Mouse (Mus musculus) embryo, embryonic 9.5 days (tissue): ENCODE data around the gene Rhoa.
"Not testable (repeated sequence)": the region's sequence is repeated elsewhere in the genome, so short reads cannot be mapped to it uniquely, and the experiment has no call there.

ENCODE experiments used
- DNase-seq: peaks from one replicate; pipeline ENCODE4 v3.0.0-alpha.2; 2017; ENCODE audit errors: extremely low spot score

Rhoa gene

GRCm38 (mm10) chr9:108305629-108306520 lies at the start of gene Rhoa, which contains the start of gene Tcta:
Rhoa (plus strand) TSS chr9:108306129.
Tcta (minus strand) TSS chr9:108306160.
- DNase-seq: peak; percentile 97

GRCm38 (mm10) chr9:108260526-108260925 lies 45.4 kb upstream of the Rhoa start:
- no peak for DNase-seq

- no peak for DNase-seq
These were observed 44.1 kb upstream of the Rhoa start for GRCm38 (mm10) chr9:108261865-108262264.

GRCm38 (mm10) chr9:108262494-108263049 lies 43.4 kb upstream of the Rhoa start:
- no peak for DNase-seq

GRCm38 (mm10) chr9:108263131-108263681 lies 42.7 kb upstream of the Rhoa start:
- DNase-seq: no peak

- DNase-seq: peak; percentile 100
These were observed 42.2 kb upstream of the Rhoa start, which contains the start of gene Dag1 for GRCm38 (mm10) chr9:108263690-108264190. Dag1 (minus strand) TSS chr9:108263958.

- DNase-seq: no peak
These were observed 41.6 kb upstream of the Rhoa start for GRCm38 (mm10) chr9:108264191-108264921.

- DNase-seq: no peak
These were observed 39.5 kb upstream of the Rhoa start for GRCm38 (mm10) chr9:108266261-108266935.

- no peak for DNase-seq
These were observed 38.2 kb upstream of the Rhoa start for GRCm38 (mm10) chr9:108267691-108268090.

- DNase-seq: not testable (repeated sequence)
These were observed 37.2 kb upstream of the Rhoa start for GRCm38 (mm10) chr9:108268701-108269100.

GRCm38 (mm10) chr9:108271941-108272340 lies 34.0 kb upstream of the Rhoa start:
- DNase-seq: peak; percentile 32

GRCm38 (mm10) chr9:108272691-108273090 lies 33.2 kb upstream of the Rhoa start:
- DNase-seq: no peak

- DNase-seq: no peak
These were observed 32.4 kb upstream of the Rhoa start for GRCm38 (mm10) chr9:108273485-108273884.

GRCm38 (mm10) chr9:108274476-108275330 lies 31.2 kb upstream of the Rhoa start:
- no peak for DNase-seq

GRCm38 (mm10) chr9:108275331-108275659 lies 30.6 kb upstream of the Rhoa start:
- DNase-seq: no peak

- no peak for DNase-seq
These were observed 27.1 kb upstream of the Rhoa start for GRCm38 (mm10) chr9:108278697-108279450.

- DNase-seq: no peak
These were observed 25.7 kb upstream of the Rhoa start for GRCm38 (mm10) chr9:108280071-108280828.

GRCm38 (mm10) chr9:108284410-108284809 lies 21.5 kb upstream of the Rhoa start:
- DNase-seq: peak; percentile 70
